Mouse (Mus musculus) embryonic facial prominence, embryonic 13.5 days (tissue): ENCODE data around the gene Rps18. TPM values are rescaled to one million over a fixed set of nuclear protein-coding genes. Genes with fewer than 3 reads are reported as not detected.
"Not testable (repeated sequence)": the region's sequence is repeated elsewhere in the genome, so short reads cannot be mapped to it uniquely, and the experiment has no call there.

Source experiments
- ATAC-seq: fragments of 200-750 bp; cut with Nextera tagmentation; 2 replicates; pipeline ENCODE4 v1.8.0; 2017; ENCODE audit warnings: low read depth; ENCODE audit not compliant: insufficient number of reproducible peaks, insufficient read depth, low FRiP score, low TSS enrichment
- H3K27ac ChIP-seq: fragments of 300-500 bp; sonication (generic); 2 replicates; pipeline ENCODE4 v1.5.1; 2015; ENCODE audit warnings: moderate library complexity, mild to moderate bottlenecking, inconsistent platforms
- H3K27me3 ChIP-seq: fragments of 300-500 bp; sonication (generic); 2 replicates; pipeline ENCODE4 v1.6.1; 2015; ENCODE audit warnings: mild to moderate bottlenecking, inconsistent platforms
- H3K36me3 ChIP-seq: fragments of 300-500 bp; sonication (generic); 2 replicates; pipeline ENCODE4 v1.6.1; 2015; ENCODE audit warnings: mild to moderate bottlenecking, inconsistent platforms
- H3K4me1 ChIP-seq: fragments of 300-500 bp; sonication (generic); 2 replicates; pipeline ENCODE4 v1.6.1; 2015; ENCODE audit warnings: inconsistent platforms
- H3K4me2 ChIP-seq: fragments of 300-500 bp; sonication (generic); 2 replicates; pipeline ENCODE4 v1.6.1; 2015; ENCODE audit warnings: moderate library complexity, mild to moderate bottlenecking, inconsistent platforms
- H3K4me3 ChIP-seq: fragments of 300-500 bp; sonication (generic); 2 replicates; pipeline ENCODE4 v1.5.1; 2015; ENCODE audit warnings: mild to moderate bottlenecking, inconsistent platforms
- H3K9ac ChIP-seq: fragments of 300-500 bp; sonication (generic); 2 replicates; pipeline ENCODE4 v1.6.1; 2015; ENCODE audit warnings: mild to moderate bottlenecking, inconsistent platforms
- H3K9me3 ChIP-seq: fragments of 300-500 bp; sonication (generic); 2 replicates; pipeline ENCODE4 v1.6.1; 2016; ENCODE audit warnings: inconsistent platforms
- WGBS: fragments of 180-500 bp; shearing (Covaris S2); methylation state at CpG from one replicate; pipeline ENCODE4 v1.1.7; 2015; ENCODE audit warnings: mixed read lengths; 5-methylcytosine and 5-hydroxymethylcytosine counted together
- polyA plus RNA-seq: library from polyadenylated mRNA; unstranded; fragments of >200 nt; fragmentation: Nextera tagmentation; extraction: Ambion mirVana; gene quantifications from 2 replicates; pipeline ENCODE4 v1.2.1, GENCODE M21; 2015

The Rps18 gene
- polyA plus RNA-seq, 1 experiment from 2014 or later: 1,797 TPM

DNA sequence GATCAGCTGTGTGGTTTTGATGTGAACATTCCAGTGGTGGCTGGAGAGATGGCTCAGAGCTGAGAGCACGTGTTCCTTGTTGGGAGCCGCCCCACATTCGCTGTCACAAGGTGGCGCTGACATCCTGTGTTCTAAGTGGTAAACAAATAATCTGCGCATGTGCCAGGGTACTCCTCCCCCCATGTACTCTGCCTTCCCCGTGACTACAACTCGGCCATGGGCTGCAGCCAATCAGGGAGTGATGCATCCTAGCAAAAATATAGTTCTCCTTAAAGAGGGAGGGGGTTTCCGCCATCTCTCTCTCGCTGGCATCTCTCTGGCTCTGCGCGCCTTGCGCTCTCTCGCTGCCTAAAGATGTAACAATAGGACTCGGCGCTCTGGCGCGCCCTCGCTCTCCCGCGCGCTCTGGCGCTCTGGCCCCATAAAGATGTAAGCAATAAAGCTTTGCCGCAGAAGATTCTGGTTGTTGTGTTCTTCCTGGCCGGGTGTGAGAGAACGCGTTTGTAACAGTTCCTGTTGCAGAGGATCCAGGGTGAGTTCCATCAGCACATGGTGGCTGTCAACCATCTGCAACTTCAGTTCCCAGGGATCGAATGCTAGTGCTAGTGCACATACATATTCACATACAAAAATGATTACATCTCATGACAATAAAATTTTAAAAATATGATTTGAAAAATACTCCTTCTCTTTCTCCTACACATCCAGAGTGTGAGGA lies 25.6 kb upstream of the Rps18 start:
- Histone ChIP-seq H3K27ac (peak overlapping the region; percentile 92), H3K4me1 (peaks cover 22% of the 10 kb centered on the region), H3K4me3 (peak overlapping the region; percentile 55), H3K4me2 (peak overlapping the region; percentile 66), H3K27me3 (peaks cover 43% of the 10 kb centered on the region), H3K9ac (peak overlapping the region; percentile 75)
- not testable (repeated sequence) for H3K36me3 ChIP-seq, H3K9me3 ChIP-seq
- peak; percentile 90 for ATAC-seq
- 1% methylated on average over 27 of the region's 27 CpGs for WGBS

DNA sequence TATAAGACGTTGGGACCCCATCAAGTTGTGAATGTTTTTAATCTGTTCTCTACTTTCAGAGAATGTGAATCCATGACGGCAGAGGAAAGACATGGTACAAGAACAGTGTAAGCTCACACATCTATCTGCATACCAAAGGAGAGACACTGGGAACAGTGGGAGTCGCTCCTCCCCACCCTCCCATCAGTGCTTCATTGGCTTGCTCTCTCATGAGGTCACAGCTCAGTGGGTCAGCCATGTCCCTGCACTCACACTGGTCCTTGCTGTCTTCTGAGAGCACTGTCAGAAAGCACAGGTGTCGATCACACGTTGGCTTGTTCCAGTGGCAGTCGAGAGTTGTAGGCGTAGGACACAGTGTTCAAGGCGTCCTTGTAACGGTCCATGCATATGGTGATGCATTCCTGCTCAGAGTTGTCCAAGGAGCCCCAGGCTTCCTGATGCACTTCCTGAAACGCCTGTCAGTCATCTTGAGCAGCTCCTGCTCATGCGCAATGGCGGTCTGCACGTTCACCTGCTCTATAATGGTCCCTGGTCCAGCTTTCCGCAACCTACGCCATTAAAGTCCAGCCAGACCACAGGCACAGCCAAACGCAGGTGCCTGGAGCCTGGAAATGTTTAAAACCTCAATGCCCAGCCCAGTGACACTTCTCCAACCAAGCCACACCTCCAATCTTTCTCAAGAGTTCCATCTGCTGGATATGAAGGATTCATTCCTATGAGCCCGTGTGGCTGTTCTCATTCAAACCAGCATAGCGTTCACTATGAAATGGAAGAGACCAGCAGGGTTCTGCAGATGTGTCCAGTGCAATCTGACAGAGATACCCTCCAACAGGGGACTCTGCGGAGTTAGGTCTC lies 24.6 kb upstream of the Rps18 start:
- H3K4me2 ChIP-seq: peak overlapping the region; percentile 66
- no peaks in the 10 kb centered on the region for H3K9me3 ChIP-seq
- no peaks in the 10 kb centered on the region for H3K36me3 ChIP-seq
- no peak for ATAC-seq
- peaks cover 51% of the 10 kb centered on the region for H3K27me3 ChIP-seq
- peaks cover 22% of the 10 kb centered on the region for H3K4me1 ChIP-seq
- H3K27ac ChIP-seq: peak overlapping the region; percentile 72; the same call in 1 of the 2 replicates
- 75% methylated on average over 19 of the region's 19 CpGs for WGBS
- H3K4me3 ChIP-seq: no peak overlapping the region
- no peak overlapping the region for H3K9ac ChIP-seq

- 75% methylated on average over 6 of the region's 6 CpGs for WGBS
- Histone ChIP-seq H3K4me1 (peaks cover 22% of the 10 kb centered on the region), H3K4me3 (no peak overlapping the region), H3K9ac (no peak overlapping the region), H3K27ac (no peak overlapping the region), H3K4me2 (no peak overlapping the region), H3K27me3 (peaks cover 58% of the 10 kb centered on the region), H3K9me3 (no peaks in the 10 kb centered on the region), H3K36me3 (no peaks in the 10 kb centered on the region)
- ATAC-seq: no peak
Observed at GRCm38 (mm10) chr17:33979512-33980050, 23.8 kb upstream of the Rps18 start.

- H3K9ac ChIP-seq: peak overlapping the region; percentile 62
- no peaks in the 10 kb centered on the region for H3K36me3 ChIP-seq
- H3K4me3 ChIP-seq: peak overlapping the region; percentile 42
- WGBS: 1% methylated on average over 17 of the region's 17 CpGs
- H3K27me3 ChIP-seq: peaks cover 65% of the 10 kb centered on the region
- H3K27ac ChIP-seq: no peak overlapping the region
- no peak for ATAC-seq
- H3K9me3 ChIP-seq: no peaks in the 10 kb centered on the region
- peaks cover 22% of the 10 kb centered on the region for H3K4me1 ChIP-seq
- H3K4me2 ChIP-seq: peak overlapping the region; percentile 58
Observed at GRCm38 (mm10) chr17:33978631-33979031, 22.8 kb upstream of the Rps18 start.

DNA sequence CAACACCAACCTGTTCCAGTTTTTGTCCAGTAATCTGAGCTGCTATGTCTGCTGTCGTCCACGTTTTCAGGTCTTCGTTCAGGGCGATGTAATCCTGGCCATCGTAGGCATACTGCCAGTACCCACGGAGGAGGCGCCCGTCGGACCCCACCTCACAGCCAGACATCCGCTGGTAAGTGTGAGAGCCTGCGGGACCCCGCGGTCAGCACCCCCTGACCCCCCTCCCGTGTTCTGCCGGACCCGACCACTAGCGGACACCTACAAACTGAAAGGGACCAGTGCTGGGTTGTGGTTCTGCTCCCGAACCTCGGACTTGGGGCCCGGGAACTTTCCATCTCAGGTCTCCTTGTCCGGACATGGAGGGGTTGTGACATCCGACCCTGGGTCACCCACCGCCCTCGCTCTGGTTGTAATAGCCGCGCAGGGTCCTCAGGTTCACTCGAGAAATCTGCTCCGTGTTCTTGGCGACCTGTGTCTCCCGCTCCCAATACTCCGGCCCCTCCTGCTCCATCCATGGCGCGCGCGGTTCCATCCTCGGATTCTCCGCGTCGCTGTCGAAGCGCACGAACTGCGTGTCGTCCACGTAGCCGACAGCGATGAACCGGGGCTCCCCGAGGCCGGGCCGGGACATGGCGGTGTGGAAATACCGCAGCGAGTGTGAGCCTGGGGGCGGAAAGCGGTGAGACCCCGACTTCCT lies 22.2 kb upstream of the Rps18 start:
- Histone ChIP-seq H3K36me3 (no peaks in the 10 kb centered on the region), H3K9me3 (no peaks in the 10 kb centered on the region), H3K9ac (peak overlapping the region; percentile 62), H3K27ac (no peak overlapping the region), H3K4me3 (peak overlapping the region; percentile 42), H3K4me2 (peak overlapping the region; percentile 58), H3K27me3 (peaks cover 72% of the 10 kb centered on the region), H3K4me1 (peaks cover 22% of the 10 kb centered on the region)
- WGBS: 1% methylated on average over 57 of the region's 57 CpGs
- ATAC-seq: no peak

- H3K9ac ChIP-seq: no peak overlapping the region
- H3K4me3 ChIP-seq: no peak overlapping the region
- 60% methylated on average over 3 of the region's 3 CpGs for WGBS
- no peaks in the 10 kb centered on the region for H3K9me3 ChIP-seq
- peaks cover 54% of the 10 kb centered on the region for H3K27me3 ChIP-seq
- no peak for ATAC-seq
- no peak overlapping the region for H3K4me2 ChIP-seq
- H3K36me3 ChIP-seq: no peaks in the 10 kb centered on the region
- H3K27ac ChIP-seq: no peak overlapping the region
- peaks cover 8% of the 10 kb centered on the region for H3K4me1 ChIP-seq
Observed at GRCm38 (mm10) chr17:33973572-33973971, 17.8 kb upstream of the Rps18 start.

- H3K4me1 ChIP-seq: no peaks in the 10 kb centered on the region
- H3K9me3 ChIP-seq: no peaks in the 10 kb centered on the region
- H3K4me3 ChIP-seq: no peak overlapping the region
- WGBS: 4% methylated on average over 1 of the region's 1 CpGs
- peaks cover 46% of the 10 kb centered on the region for H3K27me3 ChIP-seq
- ATAC-seq: no peak
- H3K36me3 ChIP-seq: no peaks in the 10 kb centered on the region
- H3K4me2 ChIP-seq: no peak overlapping the region
- no peak overlapping the region for H3K27ac ChIP-seq
- H3K9ac ChIP-seq: no peak overlapping the region
Observed at GRCm38 (mm10) chr17:33972691-33973090, 16.9 kb upstream of the Rps18 start.

DNA sequence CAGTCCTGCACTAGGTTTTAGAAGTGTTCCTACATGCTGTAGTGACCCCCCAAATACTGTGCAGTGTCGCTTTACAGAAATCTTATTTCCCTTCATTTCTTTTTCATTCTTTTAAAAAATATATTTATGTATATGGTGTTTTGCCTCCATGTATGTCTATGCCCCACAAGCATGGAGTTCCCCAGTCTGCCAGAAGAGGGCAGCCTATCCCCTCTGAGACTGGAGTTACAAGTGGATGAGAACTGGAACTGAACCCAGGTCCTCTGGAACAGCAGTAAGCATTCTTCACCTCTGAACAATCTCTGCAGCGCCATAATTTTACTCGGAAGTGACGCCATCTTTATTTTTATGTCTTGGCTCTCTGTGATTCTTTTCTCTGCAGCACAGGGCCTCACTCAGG lies 13.6 kb upstream of the Rps18 start:
- H3K27ac ChIP-seq: no peak overlapping the region
- H3K4me1 ChIP-seq: no peaks in the 10 kb centered on the region
- H3K9ac ChIP-seq: no peak overlapping the region
- H3K4me2 ChIP-seq: no peak overlapping the region
- peaks cover 15% of the 10 kb centered on the region for H3K27me3 ChIP-seq
- H3K9me3 ChIP-seq: no peaks in the 10 kb centered on the region
- WGBS: 79% methylated on average over 4 of the region's 4 CpGs
- H3K4me3 ChIP-seq: no peak overlapping the region
- H3K36me3 ChIP-seq: peaks cover 21% of the 10 kb centered on the region
- no peak for ATAC-seq

- Histone ChIP-seq H3K9me3 (no peaks in the 10 kb centered on the region), H3K4me3 (no peak overlapping the region), H3K36me3 (peaks cover 23% of the 10 kb centered on the region), H3K27me3 (peaks cover 11% of the 10 kb centered on the region; the same call in 1 of the 2 replicates), H3K27ac (no peak overlapping the region), H3K4me1 (no peaks in the 10 kb centered on the region), H3K4me2 (no peak overlapping the region), H3K9ac (no peak overlapping the region)
- 34% methylated on average over 5 of the region's 5 CpGs for WGBS
- 0 out of 2 replicates have a peak, but pooled peaks have one; percentile 27 for ATAC-seq
Observed at GRCm38 (mm10) chr17:33968927-33969326, 13.1 kb upstream of the Rps18 start.

GRCm38 (mm10) chr17:33968489-33968888 lies 12.7 kb upstream of the Rps18 start:
- Histone ChIP-seq H3K27ac (no peak overlapping the region), H3K9me3 (no peaks in the 10 kb centered on the region), H3K4me2 (no peak overlapping the region), H3K4me3 (no peak overlapping the region), H3K27me3 (peaks cover 9% of the 10 kb centered on the region; the same call in 1 of the 2 replicates), H3K9ac (no peak overlapping the region; the same call in 1 of the 2 replicates), H3K4me1 (no peaks in the 10 kb centered on the region), H3K36me3 (peaks cover 27% of the 10 kb centered on the region)
- peak; percentile 38; the same call in 1 of the 2 replicates for ATAC-seq
- WGBS: 3% methylated on average over 9 of the region's 9 CpGs

GRCm38 (mm10) chr17:33965846-33966550 lies 10.2 kb upstream of the Rps18 start:
- Histone ChIP-seq H3K4me1 (no peaks in the 10 kb centered on the region), H3K4me2 (no peak overlapping the region), H3K9ac (no peak overlapping the region), H3K4me3 (no peak overlapping the region), H3K9me3 (no peaks in the 10 kb centered on the region), H3K36me3 (peaks cover 52% of the 10 kb centered on the region), H3K27me3 (no peaks in the 10 kb centered on the region), H3K27ac (no peak overlapping the region)
- ATAC-seq: no peak
- WGBS: 87% methylated on average over 16 of the region's 16 CpGs
